ENCODE assay signal across 20 mouse cellular contexts in the genomic region with DNA sequence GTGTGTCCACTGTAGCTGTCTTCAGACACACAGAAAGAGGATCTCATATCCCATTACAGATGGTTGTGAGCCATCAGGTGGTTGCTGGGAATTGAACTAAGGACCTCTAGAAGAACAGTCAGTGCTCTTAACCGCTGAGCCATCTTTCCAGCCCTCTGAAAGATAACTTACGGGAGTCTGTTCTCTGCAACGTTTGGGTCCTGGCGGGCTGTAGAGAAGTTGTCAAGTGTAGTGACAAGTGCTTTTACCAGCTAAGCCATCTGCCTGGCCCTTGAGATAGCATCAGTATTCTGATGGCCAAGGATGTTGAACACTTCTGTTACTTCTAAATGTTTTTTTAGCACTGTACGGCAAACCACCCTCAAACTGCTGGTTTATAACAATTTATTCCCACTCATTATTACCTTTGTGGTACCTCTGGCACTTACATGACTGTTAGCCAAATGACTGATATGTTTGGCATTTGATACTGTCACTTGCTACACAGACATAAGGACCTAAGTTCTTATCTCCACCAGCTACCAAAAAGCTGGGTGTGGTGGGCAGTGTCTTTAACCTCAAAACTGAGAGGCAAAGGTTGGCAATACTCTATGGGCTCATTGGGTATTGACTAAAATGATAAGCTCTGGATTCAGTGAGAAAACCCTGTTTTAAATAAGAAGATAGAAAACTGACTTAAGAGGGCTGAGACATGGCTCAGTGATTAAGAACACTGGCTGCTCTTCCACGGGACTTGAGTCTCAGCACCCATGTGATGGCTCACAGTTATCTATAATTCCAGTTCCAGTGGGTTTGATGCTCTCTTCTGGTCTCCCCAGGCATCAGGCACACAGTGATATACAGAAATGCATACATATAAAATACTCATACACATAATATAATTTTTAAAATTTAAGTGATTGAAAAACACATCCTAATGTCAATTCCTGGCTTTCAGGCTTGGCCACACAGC. TPM values are rescaled to one million over a fixed set of nuclear protein-coding genes. Genes with fewer than 3 reads are reported as not detected.
A peak's percentile ranks its signal among the peaks of the same experiment; 100 is the strongest.
DNase-seq lines count a peak whose midpoint lies in the region; ATAC-seq and TF ChIP-seq lines count a peak whose summit lies in the region.
"Had no signal": no experiment of that assay in that cellular context is flagged by ENCODE, and none has a peak within 500 bp of the region (broad histone marks: within the 10 kb centered on the region; RNA-seq: fewer than 3 reads in every experiment).

No protein-coding gene starts in this region.

- no peaks in the 10 kb centered on the region for H3K27me3 ChIP-seq in erythroblast, embryonic 14.5 days (ENCODE audit: control insufficient read depth)
- no peaks in the 10 kb centered on the region for H3K27me3 ChIP-seq in liver, embryonic 14.5 days (ENCODE audit: control insufficient read depth, insufficient read depth, low read length)
- H3K27me3 ChIP-seq in hindbrain, postnatal 0 days (ENCODE audit: insufficient read depth, low read length) = no peaks in the 10 kb centered on the region
- H3K27me3 ChIP-seq: forebrain, embryonic 12.5 days; heart, embryonic 15.5 days; limb, embryonic 15.5 days; midbrain, embryonic 12.5 days had no signal

- intact Hi-C loops in left cerebral cortex, adult 2 months (cut with DNase I) = no loop called here

- peak overlapping the region; percentile 21; the same call in 1 of the 2 replicates for H3K9ac ChIP-seq in liver, embryonic 14.5 days (replicated peaks)
- H3K9ac ChIP-seq in hindbrain, postnatal 0 days (replicated peaks; ENCODE audit: low read length) = no peak overlapping the region
- H3K9ac ChIP-seq: forebrain, embryonic 12.5 days; heart, embryonic 15.5 days; limb, embryonic 15.5 days; midbrain, embryonic 12.5 days had no signal

- H3K36me3 ChIP-seq in erythroblast, embryonic 14.5 days (ENCODE audit: control insufficient read depth) = peaks cover 87% of the 10 kb centered on the region
- peaks cover 19% of the 10 kb centered on the region for H3K36me3 ChIP-seq in liver, embryonic 14.5 days (replicated peaks; ENCODE audit: control insufficient read depth, insufficient read depth, low read depth)
- no peaks in the 10 kb centered on the region for H3K36me3 ChIP-seq in hindbrain, postnatal 0 days (ENCODE audit: insufficient read depth, low read length)

- peaks cover 84% of the 10 kb centered on the region for H3K4me1 ChIP-seq in erythroblast, embryonic 14.5 days (ENCODE audit: control insufficient read depth)
- peaks cover 38 to 46% of the 10 kb centered on the region in 2 experiments for H3K4me1 ChIP-seq in liver, embryonic 14.5 days (replicated peaks; ENCODE audit: control insufficient read depth in 2 of 2, insufficient read depth in 2 of 2, low read length in 1 of 2)
- no peaks in the 10 kb centered on the region for H3K4me1 ChIP-seq in hindbrain, postnatal 0 days (ENCODE audit: insufficient read depth, low read length)
- H3K4me1 ChIP-seq: embryonic facial prominence, embryonic 10.5 days; forebrain, embryonic 12.5 days; limb, embryonic 15.5 days had no signal

- no peaks in the 10 kb centered on the region for H3K9me3 ChIP-seq in erythroblast, embryonic 14.5 days (ENCODE audit: control insufficient read depth, low read length)
- H3K9me3 ChIP-seq in liver, embryonic 14.5 days (ENCODE audit: control insufficient read depth, low read length) = no peaks in the 10 kb centered on the region
- H3K9me3 ChIP-seq in hindbrain, postnatal 0 days (ENCODE audit: low read length) = no peaks in the 10 kb centered on the region
- H3K9me3 ChIP-seq: embryonic facial prominence, embryonic 10.5 days; forebrain, embryonic 12.5 days; heart, embryonic 15.5 days; limb, embryonic 15.5 days; midbrain, embryonic 12.5 days had no signal

- WGBS in liver, embryonic 14.5 days (ENCODE audit: insufficient replicate concordance) = 13% methylated on average over 6 of the region's 6 CpGs
- WGBS in hindbrain, postnatal 0 days = 91% methylated on average over 6 of the region's 6 CpGs

- peak overlapping the region; percentile 35 for H3K4me3 ChIP-seq in erythroblast, embryonic 14.5 days (replicated peaks)
- H3K4me3 ChIP-seq in liver, embryonic 14.5 days (ENCODE audit: insufficient read depth in 1 of 2, low read depth in 2 of 2, low read length in 2 of 2) = 0 out of 4 replicates have a peak overlapping the region, but pooled peaks of 1 of the 2 experiments have one; percentile 14
- no peak overlapping the region for H3K4me3 ChIP-seq in hindbrain, postnatal 0 days (ENCODE audit: low read length)
- H3K4me3 ChIP-seq in left cerebral cortex, adult 2 months = no peak overlapping the region
- H3K4me3 ChIP-seq: embryonic facial prominence, embryonic 10.5 days; forebrain, embryonic 12.5 days; heart, embryonic 15.5 days; limb, embryonic 15.5 days; midbrain, embryonic 12.5 days had no signal

- peak; percentile 91 for ATAC-seq in liver, embryonic 14.5 days (ENCODE audit: insufficient read depth)
- ATAC-seq in hindbrain, postnatal 0 days = no peak
- ATAC-seq: intestine, postnatal 0 days; lung, postnatal 0 days had no signal

- TF ChIP-seq CTCF in liver, embryonic 14.5 days (IDR thresholded peaks at IDR 0.05; ENCODE audit: low read depth) = no peak
- no peak for TF ChIP-seq CTCF in hindbrain, postnatal 0 days (IDR thresholded peaks at IDR 0.05; ENCODE audit: low read depth)
- no peak for TF ChIP-seq CTCF in left cerebral cortex, adult 2 months (IDR thresholded peaks at IDR 0.05)

- peak; percentile 73 for DNase-seq in c-Kit-positive CD71-positive TER-119-negative erythroid progenitor cells, embryonic 14.5 days (ENCODE audit: low read depth)
- peak; percentile 69 to 77 (median 75) for DNase-seq in liver, embryonic 14.5 days (ENCODE audit: low read depth in 3 of 3, low spot score in 3 of 3)
- DNase-seq in hindbrain, postnatal 0 days (ENCODE audit: low spot score) = no peak
- no peak for DNase-seq in layer of hippocampus, adult 9-11 months
- DNase-seq in left cerebral cortex, adult 2 months (ENCODE audit: extremely low spot score in 1 of 2, low spot score in 2 of 2) = no peak
- DNase-seq in heart, postnatal 4 days = no peak
- DNase-seq: adrenal gland, postnatal 14 days; cerebellum, adult 11 months; cerebellum, adult 9-11 months; kidney, postnatal 4 days; left cerebral cortex, postnatal 4 days; thymus, postnatal 14 days had no signal

- H3K27ac ChIP-seq in liver, embryonic 14.5 days = peak overlapping the region; percentile 87
- H3K27ac ChIP-seq in hindbrain, postnatal 0 days = no peak overlapping the region
- no peak overlapping the region for H3K27ac ChIP-seq in left cerebral cortex, adult 2 months
- H3K27ac ChIP-seq: embryonic facial prominence, embryonic 10.5 days; forebrain, embryonic 12.5 days; heart, embryonic 15.5 days; limb, embryonic 15.5 days; midbrain, embryonic 12.5 days had no signal

- H3K4me2 ChIP-seq in liver, embryonic 14.5 days (ENCODE audit: low read depth) = peak overlapping the region; percentile 67
- H3K4me2 ChIP-seq in hindbrain, postnatal 0 days (ENCODE audit: low read depth, low read length) = no peak overlapping the region
- H3K4me2 ChIP-seq: forebrain, embryonic 12.5 days; heart, embryonic 15.5 days; limb, embryonic 15.5 days; midbrain, embryonic 12.5 days had no signal

- peak; percentile 63 for TF ChIP-seq EP300 in liver, embryonic 14.5 days (IDR thresholded peaks at IDR 0.05; ENCODE audit: low read depth)

RNA-seq across cellular contexts. Expression of gene Snx3, which starts 9.6 kb away (rescaled TPM):
- polyA plus RNA-seq in erythroblast, embryonic 14.5 days (2012) = 66.4 and 71.6 TPM in 2 replicates
- 183 and 186 TPM in 2 replicates for polyA plus RNA-seq in liver, embryonic 14.5 days (2012; rRNA removed)
- 208 and 230 TPM in 2 replicates for polyA plus RNA-seq in liver, embryonic 14.5 days (2014; fragmentation: Nextera tagmentation; extraction: Ambion mirVana)
- total RNA-seq in hindbrain, postnatal 0 days (2014; rRNA removed) = 129 and 134 TPM in 2 replicates
- 339 and 344 TPM in 2 replicates for polyA plus RNA-seq in hindbrain, postnatal 0 days (2015; fragmentation: Nextera tagmentation; extraction: Ambion mirVana)
- 100 to 1,000 TPM; 196 to 198 TPM for total RNA-seq in left cerebral cortex, adult 2 months (2021)
- total RNA-seq in heart, postnatal 4 days (2021) = 100 to 1,000 TPM; 211 to 223 TPM

RNA-seq across cellular contexts. Expression of gene Afg1l, which starts 33.1 kb away (rescaled TPM):
- polyA plus RNA-seq in erythroblast, embryonic 14.5 days (2012) = 0.21 and 0.34 TPM in 2 replicates
- 1.2 and 1.8 TPM in 2 replicates for polyA plus RNA-seq in liver, embryonic 14.5 days (2012; rRNA removed)
- 2.2 and 3.0 TPM in 2 replicates for polyA plus RNA-seq in liver, embryonic 14.5 days (2014; fragmentation: Nextera tagmentation; extraction: Ambion mirVana)
- 7.1 and 8.1 TPM in 2 replicates for total RNA-seq in hindbrain, postnatal 0 days (2014; rRNA removed)
- polyA plus RNA-seq in hindbrain, postnatal 0 days (2015; fragmentation: Nextera tagmentation; extraction: Ambion mirVana) = 6.6 and 7.9 TPM in 2 replicates
- 10 to 100 TPM; 10.4 to 12.7 TPM for total RNA-seq in left cerebral cortex, adult 2 months (2021)
- total RNA-seq in heart, postnatal 4 days (2021) = 10 to 100 TPM; 19.2 to 22.1 TPM

Comparison
In these comparisons a context has a peak if more than half of its experiments do, and no peak if none do; other contexts are left out.
1. DNase-seq: peak in c-Kit-positive CD71-positive TER-119-negative erythroid progenitor cells, embryonic 14.5 days (single experiment) and liver, embryonic 14.5 days (3 of 3); none in hindbrain, postnatal 0 days (single experiment), layer of hippocampus, adult 9-11 months (single experiment), left cerebral cortex, adult 2 months (0 of 2) and heart, postnatal 4 days (single experiment).